Mouse (Mus musculus): ENCODE measurements at regions not wholly inside any gene's neighbourhood (a gene's known extent, or its start where the extent isn't known, plus 50 kb on each side); places are given as distances from the start of the nearest gene placed in this dataset.

- TF ChIP-seq MYC (IDR thresholded peaks at IDR 0.05; ENCODE audit: low read depth, low read length) (no peak), POLR2A (IDR thresholded peaks at IDR 0.05; ENCODE audit: control insufficient read depth in 1 of 2, insufficient read depth in 1 of 2, low read depth in 1 of 2, low read length in 2 of 2, poor library complexity in 1 of 2) (no peak), E2F4 (IDR thresholded peaks at IDR 0.05; ENCODE audit: borderline replicate concordance, low read depth, low read length) (no peak), RCOR1 (IDR thresholded peaks at IDR 0.05; ENCODE audit: low read depth, low read length) (no peak), TBP (IDR thresholded peaks at IDR 0.05; ENCODE audit: low read depth, low read length) (no peak), GATA1 (IDR thresholded peaks at IDR 0.05; ENCODE audit: low read depth, low read length) (no peak)
Observed at GRCm38 (mm10) chrX:129415326-129415725, 334.2 kb upstream of the Diaph2 start.

Measured in MEL (cell line).